ENCODE assay signal across 8 mouse cellular contexts in the genomic region with DNA sequence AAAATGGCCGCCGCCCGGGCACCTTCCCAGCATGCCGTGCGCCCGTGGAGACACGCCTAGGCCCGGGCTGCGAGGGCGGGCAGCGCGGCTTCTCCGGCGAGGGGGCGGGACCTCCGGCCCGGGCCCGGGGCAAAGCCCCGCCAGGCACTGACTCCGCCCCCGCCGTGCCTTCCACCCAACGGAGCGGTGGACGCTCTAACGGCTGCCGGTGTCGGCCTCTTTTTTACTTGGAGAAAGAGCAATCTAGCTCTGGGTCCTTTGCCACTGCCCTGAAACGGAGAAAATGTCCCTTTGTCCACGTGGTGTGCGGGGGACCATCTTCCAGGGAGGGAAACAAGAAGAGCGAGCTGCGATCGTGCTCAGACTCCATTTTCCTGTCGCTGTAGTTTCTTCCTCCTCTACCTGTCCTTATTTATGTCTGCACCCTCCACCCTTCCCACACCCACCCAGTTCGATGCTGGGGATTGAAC. TPM values are rescaled to one million over a fixed set of nuclear protein-coding genes. Genes with fewer than 3 reads are reported as not detected.
DNase-seq lines count a peak whose midpoint lies in the region; ATAC-seq and TF ChIP-seq lines count a peak whose summit lies in the region.

A gene (minus strand): TSS at position 58 of the 470 bp plus-strand sequence.

- H3K9ac ChIP-seq in embryonic facial prominence, embryonic 14.5 days (ENCODE audit: low read depth, low read length): peak within 1 kb of the TSS; percentile 99
- peak within 1 kb of the TSS; percentile 98 for H3K9ac ChIP-seq in limb, embryonic 14.5 days (ENCODE audit: low read depth, low read length, severe bottlenecking)
- peak within 1 kb of the TSS; percentile 98 for H3K9ac ChIP-seq in midbrain, embryonic 16.5 days (ENCODE audit: low read depth, low read length)

- ATAC-seq in embryonic facial prominence, embryonic 14.5 days (ENCODE audit: low read depth): peak; percentile 96
- peak; percentile 96 for ATAC-seq in limb, embryonic 14.5 days (ENCODE audit: low FRiP score, low read depth)
- peak; percentile 93 for ATAC-seq in midbrain, embryonic 16.5 days

- under 1% methylated on average over 36 of the region's 36 CpGs for WGBS in bone marrow, adult 2 months
- under 1% methylated on average over 24 of the region's 36 CpGs for WGBS in embryonic facial prominence, embryonic 14.5 days
- WGBS in limb, embryonic 14.5 days: 0% methylated on average over 28 of the region's 36 CpGs
- under 1% methylated on average over 35 of the region's 36 CpGs for WGBS in midbrain, embryonic 16.5 days
- under 1% methylated on average over 36 of the region's 36 CpGs for WGBS in spleen, adult 2 months

- peak within 1 kb of the TSS; percentile 96 for H3K4me3 ChIP-seq in bone marrow, adult 2 months (replicated peaks; ENCODE audit: control insufficient read depth, low read depth, low read length)
- peak within 1 kb of the TSS; percentile 96 for H3K4me3 ChIP-seq in embryonic facial prominence, embryonic 14.5 days (ENCODE audit: low read depth, low read length)
- peak within 1 kb of the TSS; percentile 99 for H3K4me3 ChIP-seq in limb, embryonic 14.5 days (replicated peaks; ENCODE audit: low read length)
- peak within 1 kb of the TSS; percentile 92 for H3K4me3 ChIP-seq in midbrain, embryonic 16.5 days (ENCODE audit: low read depth, low read length)
- H3K4me3 ChIP-seq in spleen, adult 2 months (ENCODE audit: extremely low read depth, insufficient read depth, insufficient read length): peak within 1 kb of the TSS; percentile 77

- H3K9me3 ChIP-seq in embryonic facial prominence, embryonic 14.5 days (ENCODE audit: control insufficient read depth, low read length): no peaks in the 10 kb centered on the region
- H3K9me3 ChIP-seq in limb, embryonic 14.5 days (ENCODE audit: control insufficient read depth, low read length): no peaks in the 10 kb centered on the region
- H3K9me3 ChIP-seq in midbrain, embryonic 16.5 days (replicated peaks; ENCODE audit: control insufficient read depth, low read length, poor library complexity, severe bottlenecking): no peaks in the 10 kb centered on the region

- peak; percentile 94 for DNase-seq in A20 (ENCODE audit: low read depth, low spot score)
- peak; percentile 96 for DNase-seq in embryonic facial prominence, embryonic 14.5 days (ENCODE audit: low spot score)
- peak; percentile 94 for DNase-seq in heart, adult 8-10 months (ENCODE audit: low spot score)
- peak; percentile 95 for DNase-seq in kidney, adult 9 months
- DNase-seq in limb, embryonic 14.5 days (ENCODE audit: low spot score): peak; percentile 93
- peak; percentile 87 to 95 for DNase-seq in spleen, adult 2 months (ENCODE audit: low read depth in 1 of 2, low spot score in 2 of 2)

- no peaks in the 10 kb centered on the region for H3K27me3 ChIP-seq in embryonic facial prominence, embryonic 14.5 days (replicated peaks; ENCODE audit: control insufficient read depth, insufficient read depth, low read length)
- no peaks in the 10 kb centered on the region for H3K27me3 ChIP-seq in limb, embryonic 14.5 days (ENCODE audit: control insufficient read depth, insufficient read depth, low read length)
- no peaks in the 10 kb centered on the region for H3K27me3 ChIP-seq in midbrain, embryonic 16.5 days (ENCODE audit: control insufficient read depth, insufficient read depth, low read depth, low read length)
- H3K27me3 ChIP-seq in spleen, adult 2 months (ENCODE audit: control insufficient read depth, insufficient read depth, low read length): no peaks in the 10 kb centered on the region

- H3K4me2 ChIP-seq in embryonic facial prominence, embryonic 14.5 days (ENCODE audit: low read depth, low read length): peak within 1 kb of the TSS; percentile 81
- H3K4me2 ChIP-seq in limb, embryonic 14.5 days (replicated peaks; ENCODE audit: low read depth, low read length, severe bottlenecking): peak within 1 kb of the TSS; percentile 76
- peak within 1 kb of the TSS; percentile 68 for H3K4me2 ChIP-seq in midbrain, embryonic 16.5 days (ENCODE audit: low read length)

- H3K36me3 ChIP-seq in embryonic facial prominence, embryonic 14.5 days (ENCODE audit: control insufficient read depth, insufficient read depth, low read length): peaks cover 8% of the 10 kb centered on the region; the same call in 1 of the 2 replicates
- no peaks in the 10 kb centered on the region for H3K36me3 ChIP-seq in limb, embryonic 14.5 days (ENCODE audit: control insufficient read depth, insufficient read depth, low read length)
- H3K36me3 ChIP-seq in midbrain, embryonic 16.5 days (ENCODE audit: control insufficient read depth, insufficient read depth, low read length): no peaks in the 10 kb centered on the region
- no peaks in the 10 kb centered on the region for H3K36me3 ChIP-seq in spleen, adult 2 months (ENCODE audit: control insufficient read depth, insufficient read depth, low read length)

- H3K27ac ChIP-seq in bone marrow, adult 2 months (ENCODE audit: control insufficient read depth, insufficient read depth, low read depth, low read length, poor library complexity): peak within 1 kb of the TSS; percentile 99
- peak within 1 kb of the TSS; percentile 99 for H3K27ac ChIP-seq in embryonic facial prominence, embryonic 14.5 days (replicated peaks; ENCODE audit: low read depth, low read length)
- H3K27ac ChIP-seq in limb, embryonic 14.5 days (replicated peaks; ENCODE audit: low read depth, low read length): peak within 1 kb of the TSS; percentile 97
- H3K27ac ChIP-seq in midbrain, embryonic 16.5 days (ENCODE audit: low read length): peak within 1 kb of the TSS; percentile 98
- peak within 1 kb of the TSS; percentile 91 for H3K27ac ChIP-seq in spleen, adult 2 months (ENCODE audit: insufficient read depth, low read length)

- TF ChIP-seq POLR2A in bone marrow, adult 2 months (IDR thresholded peaks at IDR 0.05; ENCODE audit: borderline replicate concordance, control insufficient read depth, low read depth, low read length): peak; percentile 83; the same call in 1 of the 2 replicates
- TF ChIP-seq POLR2A in limb, embryonic 14.5 days (IDR thresholded peaks at IDR 0.05; ENCODE audit: borderline replicate concordance, extremely low read depth, insufficient read depth, insufficient read length): peak; percentile 81; the same call in 1 of the 2 replicates
- TF ChIP-seq POLR2A in spleen, adult 2 months (IDR thresholded peaks at IDR 0.05; ENCODE audit: low read depth, low read length): peak; percentile 82

- H3K4me1 ChIP-seq in bone marrow, adult 2 months (ENCODE audit: control insufficient read depth, insufficient read depth, low read length): no peaks in the 10 kb centered on the region; the same call in 1 of the 2 replicates
- H3K4me1 ChIP-seq in embryonic facial prominence, embryonic 14.5 days (ENCODE audit: control insufficient read depth, insufficient read depth, low read length): peaks cover 19% of the 10 kb centered on the region
- peaks cover 10% of the 10 kb centered on the region for H3K4me1 ChIP-seq in limb, embryonic 14.5 days (ENCODE audit: control insufficient read depth, insufficient read depth, low read length)
- peaks cover 35% of the 10 kb centered on the region for H3K4me1 ChIP-seq in midbrain, embryonic 16.5 days (ENCODE audit: control insufficient read depth, insufficient read depth, low read length)
- H3K4me1 ChIP-seq in spleen, adult 2 months (ENCODE audit: control insufficient read depth, insufficient read depth, insufficient read length): peaks cover 2% of the 10 kb centered on the region; the same call in 1 of the 2 replicates

- TF ChIP-seq CTCF in bone marrow, adult 2 months (IDR thresholded peaks at IDR 0.05; ENCODE audit: control insufficient read depth, insufficient read depth, low read length): no peak
- no peak for TF ChIP-seq CTCF in spleen, adult 2 months (IDR thresholded peaks at IDR 0.05; ENCODE audit: extremely low read depth, insufficient read depth, insufficient read length, insufficient replicate concordance)

RNA-seq across cellular contexts. Expression of the gene that starts here (rescaled TPM):
- polyA plus RNA-seq in bone marrow, adult 2 months (2011; ENCODE audit: insufficient read depth, insufficient read length, low replicate concordance, missing spikeins): 172 and 213 TPM in 2 replicates
- polyA plus RNA-seq in embryonic facial prominence, embryonic 14.5 days (2014; fragmentation: Nextera tagmentation; extraction: Ambion mirVana): 88.8 and 91.4 TPM in 2 replicates
- 10 to 100 TPM; 25.6 to 34.4 (median 31.3) TPM for total RNA-seq in heart, adult 8-10 months (2022)
- polyA plus RNA-seq in limb, embryonic 14.5 days (2012; rRNA removed): 94.1 and 138 TPM in 2 replicates
- polyA plus RNA-seq in limb, embryonic 14.5 days (2014; fragmentation: Nextera tagmentation; extraction: Ambion mirVana): 96.9 and 104 TPM in 2 replicates
- 142 and 159 TPM in 2 replicates for polyA plus RNA-seq in midbrain, embryonic 16.5 days (2015; fragmentation: Nextera tagmentation; extraction: Ambion mirVana)
- polyA plus RNA-seq in spleen, adult 2 months (2012; rRNA removed): 6.6 and 7.3 TPM in 2 replicates

Comparison
In these comparisons a context has a peak if more than half of its experiments do, and no peak if none do; other contexts are left out.
1. Peak in every context shown above with its lines: DNase-seq, ATAC-seq, H3K4me3 ChIP-seq and H3K27ac ChIP-seq.
2. RNA of the gene that starts here (polyA plus RNA-seq): 172 to 213 TPM in bone marrow, adult 2 months, 142 to 159 TPM in midbrain, embryonic 16.5 days, 94.1 to 138 TPM in limb, embryonic 14.5 days and 88.8 to 91.4 TPM in embryonic facial prominence, embryonic 14.5 days; 6.6 to 7.3 TPM in spleen, adult 2 months; every median in the first group is over 10 times any median in the second.